Mouse (Mus musculus) neural tube, embryonic 14.5 days (tissue): ENCODE measurements at regions not wholly inside any gene's neighbourhood (a gene's known extent, or its start where the extent isn't known, plus 50 kb on each side); places are given as distances from the start of the nearest gene placed in this dataset.

Experiments used
- ATAC-seq: fragments of 200-750 bp; cut with Nextera tagmentation; 2 replicates; pipeline ENCODE4 v1.8.0; 2017; ENCODE audit warnings: low read depth, mild to moderate bottlenecking, moderate TSS enrichment, moderate library complexity
- H3K27ac ChIP-seq: fragments of 300-500 bp; sonication (generic); 2 replicates; pipeline ENCODE4 v1.5.1; 2014; ENCODE audit warnings: low read depth, mild to moderate bottlenecking, control low read depth, low read length, moderate library complexity, mixed read lengths
- H3K27me3 ChIP-seq: fragments of 300-500 bp; sonication (generic); 2 replicates; pipeline ENCODE4 v1.6.1; 2014; ENCODE audit warnings: low read length; ENCODE audit not compliant: control insufficient read depth, insufficient read depth
- H3K36me3 ChIP-seq: fragments of 300-500 bp; sonication (generic); 2 replicates; pipeline ENCODE4 v1.6.1; 2014; ENCODE audit warnings: low read length, mixed read lengths; ENCODE audit not compliant: control insufficient read depth, insufficient read depth
- H3K4me1 ChIP-seq: fragments of 300-500 bp; sonication (generic); 2 replicates; pipeline ENCODE4 v1.6.1; 2014; ENCODE audit warnings: low read length; ENCODE audit not compliant: control insufficient read depth, insufficient read depth
- H3K4me2 ChIP-seq: fragments of 300-500 bp; sonication (generic); 2 replicates; pipeline ENCODE4 v1.6.1; 2014; ENCODE audit warnings: mild to moderate bottlenecking, low read depth, low read length, control low read depth
- H3K4me3 ChIP-seq: fragments of 300-500 bp; sonication (generic); 2 replicates; pipeline ENCODE4 v1.5.1; 2014; ENCODE audit warnings: low read depth, low read length, control low read depth, mixed read lengths
- H3K9ac ChIP-seq: fragments of 300-500 bp; sonication (generic); replicated peaks from 2 replicates; pipeline ENCODE4 v1.6.1; 2014; ENCODE audit warnings: low read depth, mild to moderate bottlenecking, control low read depth, low read length, mixed read lengths
- H3K9me3 ChIP-seq: fragments of 300-500 bp; sonication (generic); 2 replicates; pipeline ENCODE4 v1.6.1; 2016; ENCODE audit warnings: low read length; ENCODE audit not compliant: control insufficient read depth
- WGBS: fragments of 180-500 bp; shearing (Covaris S2); extraction: QIAGEN DNeasy Blood & Tissue Kit; methylation state at CpG from one replicate; pipeline ENCODE4 v1.1.7; 2014; 5-methylcytosine and 5-hydroxymethylcytosine counted together

DNA sequence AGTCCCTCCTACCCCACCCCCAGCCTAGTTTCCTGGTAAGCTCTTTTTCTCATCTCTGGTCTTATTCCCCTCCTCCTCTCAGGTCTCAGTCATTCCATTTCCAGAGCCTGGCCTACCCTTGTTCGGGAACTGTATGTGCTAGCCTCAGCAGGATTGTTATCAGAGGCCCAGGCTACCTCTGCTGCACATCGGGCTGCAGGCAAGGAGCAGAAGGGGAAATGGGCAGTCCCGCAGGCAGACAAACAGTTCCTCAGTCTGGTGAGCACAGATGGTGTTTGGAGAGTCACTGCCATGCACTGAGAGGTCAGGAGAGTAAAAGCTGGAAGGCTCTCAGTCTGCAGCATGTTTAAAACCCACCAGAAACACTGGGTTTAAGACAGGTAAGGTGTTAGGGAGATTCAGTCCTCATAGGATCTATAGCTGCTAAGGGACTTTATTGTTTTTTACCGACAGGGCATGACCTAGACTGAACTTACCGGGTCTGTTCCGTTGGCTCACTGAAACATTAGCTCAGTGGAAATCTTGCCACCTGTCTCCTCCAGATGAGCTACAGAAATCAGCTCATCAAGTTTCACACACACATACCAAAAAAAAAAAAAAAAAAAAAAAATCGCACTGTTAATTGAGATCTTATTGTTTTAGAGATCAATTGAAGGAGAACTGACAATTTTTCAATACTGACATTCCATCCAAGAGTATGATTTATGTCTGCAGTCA is 74.2 kb upstream of the Eed start:
- H3K27me3 ChIP-seq: no peaks in the 10 kb centered on the region
- H3K27ac ChIP-seq: no peak overlapping the region
- H3K4me3 ChIP-seq: no peak overlapping the region
- peak; percentile 17; the same call in 1 of the 2 replicates for ATAC-seq
- no peaks in the 10 kb centered on the region for H3K9me3 ChIP-seq
- no peaks in the 10 kb centered on the region for H3K4me1 ChIP-seq
- whole genome bisulfite sequencing: 66% methylated on average over 7 of the region's 7 CpGs
- no peak overlapping the region for H3K9ac ChIP-seq
- no peak overlapping the region for H3K4me2 ChIP-seq
- H3K36me3 ChIP-seq: no peaks in the 10 kb centered on the region

DNA sequence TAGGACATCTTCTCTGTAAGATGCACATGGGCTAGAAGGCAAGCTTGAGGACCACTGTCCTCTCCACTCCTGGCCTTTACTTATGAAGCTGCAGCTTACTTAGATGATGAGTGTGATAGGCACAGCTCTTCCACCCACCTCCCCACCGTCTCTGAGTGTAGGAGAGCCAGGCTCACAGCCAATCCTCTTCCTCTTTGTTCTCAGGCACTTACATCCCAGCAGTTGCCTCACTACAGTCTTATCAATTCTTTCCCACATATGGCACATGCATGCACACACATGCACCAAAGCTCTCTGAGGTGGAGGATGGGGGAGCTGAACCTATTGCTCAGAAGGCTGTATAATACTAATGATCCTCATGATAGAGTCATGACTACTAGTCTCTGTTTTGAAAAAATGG is 72.1 kb upstream of the Picalm start:
- no peak overlapping the region for H3K9ac ChIP-seq
- H3K27ac ChIP-seq: no peak overlapping the region
- no peak overlapping the region for H3K4me2 ChIP-seq
- H3K9me3 ChIP-seq: no peaks in the 10 kb centered on the region
- WGBS: 80% methylated on average over 1 of the region's 1 CpGs
- H3K36me3 ChIP-seq: no peaks in the 10 kb centered on the region
- no peaks in the 10 kb centered on the region for H3K4me1 ChIP-seq
- no peak for ATAC-seq
- no peak overlapping the region for H3K4me3 ChIP-seq
- no peaks in the 10 kb centered on the region for H3K27me3 ChIP-seq

DNA sequence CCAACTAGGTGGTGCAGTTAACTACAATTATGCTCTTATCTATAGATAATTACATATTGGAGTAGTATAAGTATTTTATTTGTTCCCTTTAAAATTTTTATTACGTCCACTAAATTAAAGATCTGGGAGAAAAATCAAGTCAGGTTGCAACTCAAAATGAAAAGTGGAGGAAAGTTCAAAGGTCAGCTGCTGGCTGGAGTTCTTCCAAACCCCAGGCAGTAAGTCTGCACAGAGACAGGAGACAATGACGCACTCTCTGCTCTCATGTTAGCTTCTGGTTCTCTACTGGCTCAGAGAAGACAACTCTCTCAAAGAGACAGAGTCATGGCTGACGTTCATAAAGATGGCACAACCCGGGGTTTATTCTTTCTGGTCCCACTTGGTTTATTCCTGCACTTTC is 71.4 kb upstream of the Picalm start:
- 76% methylated on average over 4 of the region's 4 CpGs for WGBS
- no peak overlapping the region for H3K27ac ChIP-seq
- H3K27me3 ChIP-seq: no peaks in the 10 kb centered on the region
- no peak for ATAC-seq
- no peaks in the 10 kb centered on the region for H3K36me3 ChIP-seq
- H3K9ac ChIP-seq: no peak overlapping the region
- no peaks in the 10 kb centered on the region for H3K9me3 ChIP-seq
- no peak overlapping the region for H3K4me2 ChIP-seq
- no peaks in the 10 kb centered on the region for H3K4me1 ChIP-seq
- H3K4me3 ChIP-seq: no peak overlapping the region

DNA sequence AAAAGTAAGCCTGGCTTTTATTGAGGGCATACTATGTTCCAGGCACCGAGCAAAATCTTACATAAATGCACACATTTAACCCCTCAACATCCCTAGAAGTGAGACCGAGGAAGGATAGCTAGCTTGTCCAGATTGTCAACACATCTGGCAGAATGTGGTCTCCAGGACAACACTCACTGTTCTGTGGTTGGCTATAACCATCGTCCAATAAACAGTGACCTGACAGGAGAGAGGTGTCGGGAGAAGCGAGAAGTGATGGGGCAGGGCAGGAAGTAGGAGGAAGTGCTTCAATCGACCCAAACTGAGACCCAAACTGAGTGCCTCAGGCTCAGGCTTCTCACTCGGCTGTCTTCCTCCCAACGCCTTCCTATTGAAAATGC is 70.8 kb upstream of the Picalm start:
- H3K4me1 ChIP-seq: no peaks in the 10 kb centered on the region
- H3K4me2 ChIP-seq: no peak overlapping the region
- H3K9ac ChIP-seq: no peak overlapping the region
- H3K27ac ChIP-seq: no peak overlapping the region
- H3K4me3 ChIP-seq: no peak overlapping the region
- no peaks in the 10 kb centered on the region for H3K36me3 ChIP-seq
- no peaks in the 10 kb centered on the region for H3K9me3 ChIP-seq
- WGBS: 82% methylated on average over 8 of the region's 8 CpGs
- H3K27me3 ChIP-seq: no peaks in the 10 kb centered on the region
- no peak for ATAC-seq

DNA sequence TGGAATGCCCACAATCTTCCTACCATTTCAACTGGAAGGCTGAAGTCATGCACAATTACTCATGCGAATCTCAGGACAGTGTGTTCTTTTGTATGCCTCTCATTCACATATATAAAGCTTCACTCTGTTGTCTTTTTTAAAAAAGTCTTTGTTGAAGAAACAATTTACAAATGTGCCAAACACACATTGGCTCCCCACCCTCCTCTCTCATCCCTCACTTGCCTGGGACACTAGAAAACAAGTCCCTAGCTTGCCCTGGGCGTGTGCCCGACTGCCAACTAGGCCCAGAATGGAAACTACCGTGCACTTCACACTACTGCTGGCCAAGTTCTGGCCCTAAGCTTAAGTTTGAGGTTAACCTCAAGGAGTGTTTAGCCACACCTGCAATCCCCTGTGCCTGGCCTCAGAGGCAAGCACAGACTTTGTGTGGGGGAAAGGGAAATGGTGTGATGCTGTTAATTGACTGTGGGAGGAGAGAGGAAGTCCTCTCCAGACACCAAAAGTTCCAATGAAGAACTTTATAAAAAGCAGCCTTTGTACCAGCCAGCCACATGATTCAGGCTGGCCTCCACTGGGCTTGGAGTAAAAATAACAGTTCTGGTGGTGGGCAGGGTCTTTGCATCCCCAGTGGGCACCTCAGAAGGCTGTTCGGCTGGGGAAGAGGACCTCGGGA is 70.2 kb upstream of the Picalm start:
- H3K9ac ChIP-seq: no peak overlapping the region
- 80% methylated on average over 6 of the region's 6 CpGs for WGBS
- no peak overlapping the region for H3K4me3 ChIP-seq
- H3K27ac ChIP-seq: no peak overlapping the region
- no peaks in the 10 kb centered on the region for H3K4me1 ChIP-seq
- H3K36me3 ChIP-seq: no peaks in the 10 kb centered on the region
- ATAC-seq: no peak
- no peaks in the 10 kb centered on the region for H3K27me3 ChIP-seq
- no peaks in the 10 kb centered on the region for H3K9me3 ChIP-seq
- no peak overlapping the region for H3K4me2 ChIP-seq

DNA sequence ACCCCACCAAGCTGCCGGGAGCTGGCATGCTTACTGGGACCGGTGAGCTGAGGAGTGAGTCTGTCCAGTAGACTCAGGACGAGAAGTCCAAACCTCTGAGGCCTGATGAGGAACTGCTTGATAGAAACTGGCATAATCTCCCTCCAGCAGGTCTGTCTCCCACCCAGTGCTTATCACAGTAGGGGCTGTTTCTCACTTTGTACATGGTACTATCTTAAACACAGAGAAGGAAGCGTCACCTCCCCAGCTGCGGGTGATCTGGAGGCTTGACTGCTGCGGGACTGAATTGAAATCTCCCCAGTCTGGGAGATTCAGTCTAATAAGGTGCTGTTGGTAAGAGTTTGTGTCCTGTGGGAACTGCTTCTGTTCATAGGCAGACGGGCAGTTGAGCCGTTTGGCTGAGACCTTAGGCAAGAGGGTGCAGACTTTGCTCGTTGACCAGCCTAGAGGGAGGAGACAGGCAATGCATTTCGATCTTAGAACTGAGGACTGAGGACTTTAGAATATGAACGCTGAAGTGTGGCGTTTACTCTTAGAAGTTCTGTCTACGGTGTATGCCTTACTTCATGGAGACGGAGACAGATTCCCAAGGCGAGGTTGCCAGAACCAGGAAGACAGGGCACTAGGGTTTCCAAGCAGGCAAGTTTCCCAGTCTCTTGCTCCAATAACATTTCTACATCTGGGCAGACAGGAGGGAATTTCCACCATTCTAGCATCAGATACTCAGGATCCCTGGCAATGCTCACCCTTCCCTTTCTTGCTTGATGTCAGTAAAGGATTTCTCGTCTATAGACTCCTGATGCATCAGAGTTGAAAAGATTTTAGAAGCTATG is 69.5 kb upstream of the Picalm start:
- Histone ChIP-seq H3K4me3 (no peak overlapping the region), H3K4me1 (no peaks in the 10 kb centered on the region), H3K36me3 (no peaks in the 10 kb centered on the region), H3K27me3 (no peaks in the 10 kb centered on the region), H3K27ac (no peak overlapping the region), H3K9ac (no peak overlapping the region), H3K4me2 (no peak overlapping the region), H3K9me3 (no peaks in the 10 kb centered on the region)
- 89% methylated on average over 16 of the region's 16 CpGs for WGBS
- ATAC-seq: no peak

DNA sequence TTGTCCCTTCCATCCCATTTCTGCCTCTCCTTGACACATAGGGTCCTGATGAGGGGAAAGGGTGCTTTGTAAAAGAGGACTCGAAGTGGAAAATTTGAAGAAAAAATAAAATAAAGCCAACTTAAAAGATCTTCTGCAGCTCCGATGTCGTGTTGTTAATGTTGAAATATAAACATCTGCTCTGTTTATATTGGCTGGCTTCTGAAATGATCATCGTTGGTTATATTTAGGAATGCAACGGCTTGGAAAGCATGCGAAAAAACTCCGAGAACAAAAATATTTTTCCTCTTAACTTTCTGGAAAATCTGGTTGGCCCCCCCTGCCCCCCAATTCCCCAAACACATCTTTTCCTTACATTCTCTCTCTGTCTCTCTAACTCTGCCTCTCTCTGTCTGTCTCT is 68.3 kb upstream of the Picalm start:
- no peak for ATAC-seq
- H3K4me1 ChIP-seq: no peaks in the 10 kb centered on the region
- no peaks in the 10 kb centered on the region for H3K36me3 ChIP-seq
- H3K27ac ChIP-seq: no peak overlapping the region
- H3K27me3 ChIP-seq: no peaks in the 10 kb centered on the region
- H3K4me2 ChIP-seq: no peak overlapping the region
- WGBS: 87% methylated on average over 7 of the region's 7 CpGs
- H3K4me3 ChIP-seq: no peak overlapping the region
- no peaks in the 10 kb centered on the region for H3K9me3 ChIP-seq
- no peak overlapping the region for H3K9ac ChIP-seq

DNA sequence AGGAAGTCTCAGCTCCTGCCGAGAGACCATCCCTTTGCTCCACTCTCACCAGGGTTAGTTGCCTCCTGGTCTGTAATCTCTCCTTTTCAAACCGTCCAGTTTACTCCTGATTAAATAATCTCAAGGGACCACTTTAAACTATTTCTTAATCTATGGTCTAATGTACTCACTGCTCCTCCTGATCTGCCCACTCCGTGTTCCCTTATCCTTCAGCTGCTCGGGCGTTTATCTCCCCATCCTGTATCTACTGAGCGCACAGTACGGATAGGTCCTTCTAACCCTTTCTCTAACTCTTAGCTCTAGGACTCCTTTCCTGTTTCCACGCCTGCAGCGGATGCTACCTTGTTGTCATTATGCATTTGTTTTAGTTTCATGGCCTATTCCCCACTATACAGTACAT is 67.1 kb upstream of the Picalm start:
- H3K27me3 ChIP-seq: no peaks in the 10 kb centered on the region
- no peak for ATAC-seq
- no peaks in the 10 kb centered on the region for H3K36me3 ChIP-seq
- H3K4me3 ChIP-seq: no peak overlapping the region
- H3K9ac ChIP-seq: no peak overlapping the region
- no peak overlapping the region for H3K4me2 ChIP-seq
- no peak overlapping the region for H3K27ac ChIP-seq
- no peaks in the 10 kb centered on the region for H3K4me1 ChIP-seq
- no peaks in the 10 kb centered on the region for H3K9me3 ChIP-seq
- WGBS: 87% methylated on average over 9 of the region's 9 CpGs

DNA sequence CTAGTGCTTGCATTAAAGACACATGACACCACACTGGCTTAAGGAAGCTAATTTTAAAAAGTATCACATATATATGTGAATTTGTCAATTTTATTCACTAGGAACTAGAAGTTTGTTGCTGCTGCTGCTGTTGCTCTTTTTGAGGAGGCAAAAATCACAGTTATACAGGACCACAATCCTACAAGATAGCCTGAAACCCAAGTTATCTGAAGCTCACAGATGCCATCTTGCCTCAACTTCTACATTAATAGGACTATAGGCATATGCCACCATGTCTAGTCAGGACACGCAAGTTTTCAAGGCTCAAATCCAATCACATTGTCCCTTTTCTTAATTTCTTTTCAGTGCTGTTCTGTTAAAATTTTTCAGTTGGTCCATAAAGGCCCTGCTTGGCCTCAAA is 65.8 kb upstream of the Picalm start:
- Histone ChIP-seq H3K9me3 (no peaks in the 10 kb centered on the region), H3K4me1 (no peaks in the 10 kb centered on the region), H3K36me3 (no peaks in the 10 kb centered on the region), H3K4me2 (no peak overlapping the region), H3K27me3 (no peaks in the 10 kb centered on the region), H3K27ac (no peak overlapping the region), H3K9ac (no peak overlapping the region), H3K4me3 (no peak overlapping the region)
- WGBS: 97% methylated on average over 1 of the region's 1 CpGs
- no peak for ATAC-seq
